Mouse (Mus musculus): ENCODE data around the gene Hells. TPM values are rescaled to one million over a fixed set of nuclear protein-coding genes. Genes with fewer than 3 reads are reported as not detected.

Hells gene
- total RNA-seq (2014; fragmentation: Nextera tagmentation) (285 and 333 TPM in 2 replicates), total RNA-seq (2017) (111 and 137 TPM in 2 replicates), polyA plus RNA-seq (2012) (14.1 and 17.4 TPM in 2 replicates)

- TF ChIP-seq GATA1 (IDR thresholded peaks at IDR 0.05; ENCODE audit: borderline replicate concordance, low read length) (no peak), CTCF (IDR thresholded peaks at IDR 0.05; ENCODE audit: low read depth, low read length) (no peak), GATA2 (IDR thresholded peaks at IDR 0.05; ENCODE audit: borderline replicate concordance, low read depth, low read length) (no peak), TAL1 (conservative IDR thresholded peaks at IDR 0.05; ENCODE audit: low read depth, low read length) (no peak), POLR2AphosphoS5 (IDR thresholded peaks at IDR 0.05; ENCODE audit: insufficient replicate concordance, low read depth, low read length) (no peak)
- ATAC-seq (ENCODE audit: extremely low read depth, insufficient number of reproducible peaks, low FRiP score, poor library complexity, severe bottlenecking) = peak; percentile 42; the same call in 1 of the 2 replicates
- no peaks in the 10 kb centered on the region for H3K9me3 ChIP-seq (replicated peaks)
Measured at GRCm38 (mm10) chr19:38930788-38931565, at the start of gene Hells. Hells (plus strand) TSS chr19:38930915.

GRCm38 (mm10) chr19:38901146-38902135 lies 29.3 kb upstream of the Hells start:
- no peaks in the 10 kb centered on the region for H3K27me3 ChIP-seq (ENCODE audit: insufficient read depth, low read length)
- H3K9me3 ChIP-seq (replicated peaks) = no peaks in the 10 kb centered on the region
- ATAC-seq (ENCODE audit: extremely low read depth, insufficient number of reproducible peaks, low FRiP score, poor library complexity, severe bottlenecking) = no peak
- H3K4me3 ChIP-seq (ENCODE audit: low read depth, low read length) = no peak overlapping the region
- TF ChIP-seq CTCF (IDR thresholded peaks at IDR 0.05; ENCODE audit: low read depth, low read length) (no peak), TAL1 (conservative IDR thresholded peaks at IDR 0.05; ENCODE audit: low read depth, low read length) (no peak), POLR2AphosphoS5 (IDR thresholded peaks at IDR 0.05; ENCODE audit: insufficient replicate concordance, low read depth, low read length) (no peak), GATA1 (IDR thresholded peaks at IDR 0.05; ENCODE audit: borderline replicate concordance, low read length) (no peak)
- H3K4me1 ChIP-seq (ENCODE audit: insufficient read depth, low read depth, low read length) = no peaks in the 10 kb centered on the region
- peaks cover 4% of the 10 kb centered on the region for H3K36me3 ChIP-seq (replicated peaks)
- no peak for DNase-seq (ENCODE audit: low spot score)

More at GRCm38 (mm10) chr19:38930788-38931565, at the start of gene Hells:
- Histone ChIP-seq H3K27me3 (ENCODE audit: insufficient read depth, low read length) (no peaks in the 10 kb centered on the region), H3K4me1 (ENCODE audit: insufficient read depth, low read depth, low read length) (peaks cover 28% of the 10 kb centered on the region), H3K4me3 (ENCODE audit: low read depth, low read length) (peak within 1 kb of the TSS; percentile 95), H3K36me3 (replicated peaks) (peaks cover 45% of the 10 kb centered on the region)
- peak; percentile 87 for DNase-seq (ENCODE audit: low spot score)

DNA sequence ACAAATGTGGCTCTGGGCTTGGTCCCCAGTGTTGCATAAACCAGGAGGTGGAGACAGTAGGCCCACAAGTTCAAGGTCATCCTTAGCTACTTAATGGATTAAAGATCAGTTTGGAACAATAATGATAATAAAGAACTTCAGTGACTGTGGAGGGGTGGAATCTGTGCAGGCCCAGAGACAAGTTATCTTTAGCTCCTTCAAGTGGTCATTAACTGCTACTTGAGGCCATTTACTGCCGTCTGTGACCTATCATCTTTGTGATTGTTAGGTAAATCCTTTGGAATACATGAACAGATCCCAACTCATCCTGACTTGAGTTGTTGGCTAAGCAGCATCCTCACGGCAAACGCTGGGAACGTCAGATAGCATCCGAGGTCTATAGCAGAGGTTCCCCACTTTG lies 28.2 kb upstream of the Hells start:
- ATAC-seq (ENCODE audit: extremely low read depth, insufficient number of reproducible peaks, low FRiP score, poor library complexity, severe bottlenecking) = no peak
- Histone ChIP-seq H3K36me3 (replicated peaks) (peaks cover 4% of the 10 kb centered on the region), H3K4me3 (ENCODE audit: low read depth, low read length) (no peak overlapping the region), H3K9me3 (replicated peaks) (no peaks in the 10 kb centered on the region), H3K27me3 (ENCODE audit: insufficient read depth, low read length) (no peaks in the 10 kb centered on the region), H3K4me1 (ENCODE audit: insufficient read depth, low read depth, low read length) (no peaks in the 10 kb centered on the region)
- DNase-seq (ENCODE audit: low spot score) = no peak
- TF ChIP-seq GATA2 (IDR thresholded peaks at IDR 0.05; ENCODE audit: borderline replicate concordance, low read depth, low read length) = no peak
- TF ChIP-seq CTCF (IDR thresholded peaks at IDR 0.05; ENCODE audit: low read depth, low read length) = no peak
- no peak for TF ChIP-seq POLR2AphosphoS5 (IDR thresholded peaks at IDR 0.05; ENCODE audit: insufficient replicate concordance, low read depth, low read length)
- no peak for TF ChIP-seq GATA1 (IDR thresholded peaks at IDR 0.05; ENCODE audit: borderline replicate concordance, low read length)
- TF ChIP-seq TAL1 (conservative IDR thresholded peaks at IDR 0.05; ENCODE audit: low read depth, low read length) = no peak

DNA sequence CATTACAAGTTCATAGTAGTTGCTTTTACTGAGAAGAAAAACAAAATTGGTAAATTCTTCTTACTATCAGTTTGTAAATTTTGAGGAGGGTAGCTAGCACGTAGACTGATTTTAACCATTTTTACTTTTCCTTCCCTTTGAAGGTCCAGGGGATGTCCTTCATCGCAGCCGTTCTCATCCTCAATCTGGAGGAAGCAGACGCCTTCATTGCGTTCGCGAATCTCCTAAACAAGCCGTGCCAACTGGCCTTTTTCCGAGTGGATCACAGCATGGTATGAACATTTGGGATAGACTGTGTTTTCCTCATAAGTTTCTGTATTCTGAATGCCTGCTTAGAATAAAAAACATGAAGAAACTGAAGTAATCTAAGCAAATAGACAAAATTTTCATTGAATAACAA lies 16.9 kb upstream of the Hells start:
- Histone ChIP-seq H3K4me1 (ENCODE audit: insufficient read depth, low read depth, low read length) (no peaks in the 10 kb centered on the region; the same call in 1 of the 2 replicates), H3K36me3 (replicated peaks) (peaks cover 33% of the 10 kb centered on the region), H3K9me3 (replicated peaks) (no peaks in the 10 kb centered on the region), H3K27me3 (ENCODE audit: insufficient read depth, low read length) (no peaks in the 10 kb centered on the region), H3K4me3 (ENCODE audit: low read depth, low read length) (no peak overlapping the region)
- TF ChIP-seq TAL1 (conservative IDR thresholded peaks at IDR 0.05; ENCODE audit: low read depth, low read length) (no peak), GATA1 (IDR thresholded peaks at IDR 0.05; ENCODE audit: borderline replicate concordance, low read length) (no peak), POLR2AphosphoS5 (IDR thresholded peaks at IDR 0.05; ENCODE audit: insufficient replicate concordance, low read depth, low read length) (no peak), CTCF (IDR thresholded peaks at IDR 0.05; ENCODE audit: low read depth, low read length) (no peak), GATA2 (IDR thresholded peaks at IDR 0.05; ENCODE audit: borderline replicate concordance, low read depth, low read length) (no peak)
- ATAC-seq (ENCODE audit: extremely low read depth, insufficient number of reproducible peaks, low FRiP score, poor library complexity, severe bottlenecking) (no peak), DNase-seq (ENCODE audit: low spot score) (no peak)

DNA sequence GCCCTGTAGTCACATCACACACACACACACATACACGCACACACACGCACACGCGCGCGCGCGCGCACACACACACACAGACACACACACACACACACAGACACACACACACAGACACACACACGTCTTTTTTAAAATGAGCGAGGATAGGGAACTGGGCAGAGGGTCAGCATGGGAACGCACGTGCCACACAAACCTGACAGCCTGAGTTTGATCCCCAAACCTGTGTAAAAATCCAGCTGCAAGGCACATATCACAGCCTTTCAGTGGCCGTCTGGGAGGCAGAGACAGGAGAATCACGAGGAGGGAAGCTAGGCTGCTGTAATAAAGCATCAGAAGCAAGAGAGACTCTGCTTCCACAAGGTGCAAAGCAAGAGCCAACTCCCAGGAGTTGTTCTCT lies 15.8 kb upstream of the Hells start:
- no peaks in the 10 kb centered on the region; the same call in 1 of the 2 replicates for H3K4me1 ChIP-seq (ENCODE audit: insufficient read depth, low read depth, low read length)
- H3K9me3 ChIP-seq (replicated peaks) = no peaks in the 10 kb centered on the region
- ATAC-seq (ENCODE audit: extremely low read depth, insufficient number of reproducible peaks, low FRiP score, poor library complexity, severe bottlenecking) (no peak), DNase-seq (ENCODE audit: low spot score) (no peak)
- no peak for TF ChIP-seq GATA1 (IDR thresholded peaks at IDR 0.05; ENCODE audit: borderline replicate concordance, low read length)
- no peak for TF ChIP-seq GATA2 (IDR thresholded peaks at IDR 0.05; ENCODE audit: borderline replicate concordance, low read depth, low read length)
- TF ChIP-seq CTCF (IDR thresholded peaks at IDR 0.05; ENCODE audit: low read depth, low read length) = no peak
- no peak for TF ChIP-seq POLR2AphosphoS5 (IDR thresholded peaks at IDR 0.05; ENCODE audit: insufficient replicate concordance, low read depth, low read length)
- H3K36me3 ChIP-seq (replicated peaks) = peaks cover 35% of the 10 kb centered on the region
- no peaks in the 10 kb centered on the region for H3K27me3 ChIP-seq (ENCODE audit: insufficient read depth, low read length)
- H3K4me3 ChIP-seq (ENCODE audit: low read depth, low read length) = no peak overlapping the region

All from G1E (cell line).